In genomic region chr19:18695552-18695951, GRCm38 (mm10) we compare ENCODE assay signal across 25 mouse cellular contexts. TPM values are rescaled to one million over a fixed set of nuclear protein-coding genes. Genes with fewer than 3 reads are reported as not detected.
A peak's percentile ranks its signal among the peaks of the same experiment; 100 is the strongest.
DNase-seq lines count a peak whose midpoint lies in the region; ATAC-seq and TF ChIP-seq lines count a peak whose summit lies in the region.
"Had no signal": no experiment of that assay in that cellular context is flagged by ENCODE, and none has a peak within 500 bp of the region (broad histone marks: within the 10 kb centered on the region; RNA-seq: fewer than 3 reads in every experiment).

No protein-coding gene starts in this region.

- 43% methylated on average over 1 of the region's 1 CpGs for WGBS in stomach, embryonic 14.5 days
- WGBS in stomach, postnatal 0 days = 40% methylated on average over 1 of the region's 1 CpGs
- 23% methylated on average over 1 of the region's 1 CpGs for WGBS in liver, embryonic 12.5 days (ENCODE audit: insufficient replicate concordance)
- 60% methylated on average over 1 of the region's 1 CpGs for WGBS in liver, postnatal 0 days (ENCODE audit: insufficient replicate concordance)
- 83% methylated on average over 1 of the region's 1 CpGs for WGBS in kidney, embryonic 15.5 days

- H3K4me2 ChIP-seq in stomach, embryonic 14.5 days (replicated peaks; ENCODE audit: low read depth, low read length) = no peak overlapping the region
- no peak overlapping the region for H3K4me2 ChIP-seq in stomach, postnatal 0 days (replicated peaks; ENCODE audit: low read depth)
- peak overlapping the region; percentile 47 for H3K4me2 ChIP-seq in liver, embryonic 12.5 days
- 0 out of 2 replicates have a peak overlapping the region, but pooled peaks have one; percentile 22 for H3K4me2 ChIP-seq in liver, postnatal 0 days (ENCODE audit: low read depth, low read length)
- H3K4me2 ChIP-seq in kidney, embryonic 15.5 days = no peak overlapping the region
- H3K4me2 ChIP-seq: embryonic facial prominence, embryonic 13.5 days; forebrain, embryonic 12.5 days; heart, embryonic 13.5 days; hindbrain, embryonic 15.5 days; neural tube, embryonic 12.5 days had no signal

- no peak for TF ChIP-seq EP300 in stomach, postnatal 0 days (optimal IDR thresholded peaks at IDR 0.05)
- TF ChIP-seq EP300 in liver, postnatal 0 days (IDR thresholded peaks at IDR 0.05; ENCODE audit: low read depth) = peak; percentile 89

- H3K36me3 ChIP-seq in stomach, embryonic 14.5 days (ENCODE audit: control insufficient read depth, insufficient read depth, low read length) = peaks cover 10% of the 10 kb centered on the region; the same call in 1 of the 2 replicates
- H3K36me3 ChIP-seq in stomach, postnatal 0 days (ENCODE audit: control insufficient read depth, insufficient read depth, low read length) = no peaks in the 10 kb centered on the region; the same call in 1 of the 2 replicates
- H3K36me3 ChIP-seq in liver, embryonic 12.5 days = peaks cover 60% of the 10 kb centered on the region
- peaks cover 10% of the 10 kb centered on the region; the same call in 1 of the 2 replicates for H3K36me3 ChIP-seq in liver, postnatal 0 days (replicated peaks; ENCODE audit: insufficient read depth, low read length)
- H3K36me3 ChIP-seq in kidney, embryonic 15.5 days = peaks cover 57% of the 10 kb centered on the region

- no peak overlapping the region for H3K9ac ChIP-seq in stomach, embryonic 14.5 days (replicated peaks; ENCODE audit: low read depth, low read length)
- H3K9ac ChIP-seq in stomach, postnatal 0 days (ENCODE audit: low read length) = no peak overlapping the region
- peak overlapping the region; percentile 35 for H3K9ac ChIP-seq in liver, embryonic 12.5 days
- H3K9ac ChIP-seq in liver, postnatal 0 days (replicated peaks) = no peak overlapping the region
- H3K9ac ChIP-seq in kidney, embryonic 15.5 days = no peak overlapping the region
- H3K9ac ChIP-seq: embryonic facial prominence, embryonic 13.5 days; forebrain, embryonic 12.5 days; forebrain, postnatal 0 days; heart, embryonic 13.5 days; hindbrain, embryonic 15.5 days; neural tube, embryonic 12.5 days had no signal

- no peaks in the 10 kb centered on the region for H3K9me3 ChIP-seq in stomach, embryonic 14.5 days (ENCODE audit: control insufficient read depth, low read depth, low read length)
- no peaks in the 10 kb centered on the region for H3K9me3 ChIP-seq in stomach, postnatal 0 days (ENCODE audit: control insufficient read depth, low read length)
- no peaks in the 10 kb centered on the region for H3K9me3 ChIP-seq in liver, embryonic 12.5 days (replicated peaks)
- no peaks in the 10 kb centered on the region for H3K9me3 ChIP-seq in liver, postnatal 0 days (ENCODE audit: low read length)
- no peaks in the 10 kb centered on the region for H3K9me3 ChIP-seq in kidney, embryonic 15.5 days (replicated peaks)
- H3K9me3 ChIP-seq: embryonic facial prominence, embryonic 13.5 days; forebrain, embryonic 12.5 days; heart, embryonic 13.5 days; hindbrain, embryonic 15.5 days; midbrain, embryonic 10.5 days; neural tube, embryonic 12.5 days had no signal

- peak; percentile 53; the same call in 1 of the 2 replicates for ATAC-seq in stomach, embryonic 14.5 days (ENCODE audit: insufficient number of reproducible peaks, insufficient read depth, low FRiP score, low read depth)
- ATAC-seq in stomach, postnatal 0 days (ENCODE audit: low FRiP score, low TSS enrichment) = no peak
- ATAC-seq in liver, embryonic 12.5 days = peak; percentile 86
- peak; percentile 75 for ATAC-seq in liver, postnatal 0 days
- no peak for ATAC-seq in kidney, embryonic 15.5 days (replicated peaks; ENCODE audit: low FRiP score)
- ATAC-seq in cerebellum, adult (ENCODE audit: insufficient number of reproducible peaks, low FRiP score, low TSS enrichment) = no peak
- ATAC-seq: forebrain, postnatal 0 days; midbrain, embryonic 16.5 days had no signal

- H3K4me3 ChIP-seq in stomach, embryonic 14.5 days (ENCODE audit: low read depth, low read length) = no peak overlapping the region
- H3K4me3 ChIP-seq in stomach, postnatal 0 days (ENCODE audit: low read depth, low read length) = no peak overlapping the region
- H3K4me3 ChIP-seq in liver, embryonic 12.5 days = no peak overlapping the region
- H3K4me3 ChIP-seq in liver, postnatal 0 days (ENCODE audit: low read depth, low read length) = no peak overlapping the region
- H3K4me3 ChIP-seq in kidney, embryonic 15.5 days (replicated peaks) = no peak overlapping the region
- H3K4me3 ChIP-seq: embryonic facial prominence, embryonic 13.5 days; erythroblast, embryonic 14.5 days; forebrain, embryonic 12.5 days; heart, embryonic 13.5 days; hindbrain, embryonic 15.5 days; midbrain, embryonic 10.5 days; neural tube, embryonic 12.5 days had no signal

- no peak for DNase-seq in stomach, postnatal 0 days (ENCODE audit: low spot score)
- no peak for DNase-seq in liver, postnatal 0 days
- no peak for DNase-seq in natural killer cell, adult 2 months (ENCODE audit: low spot score in 2 of 2)
- no peak for DNase-seq in kidney, postnatal 4 days
- DNase-seq: adrenal gland, postnatal 25 days; cerebellum, adult 9-11 months; embryo, embryonic 11 days; forebrain, postnatal 0 days; heart, postnatal 10 days; kidney, adult 18-20 months; thymus, adult 18-20 months; thymus, postnatal 25 days had no signal

- no peaks in the 10 kb centered on the region for H3K27me3 ChIP-seq in stomach, embryonic 14.5 days (ENCODE audit: control insufficient read depth, insufficient read depth, low read length)
- H3K27me3 ChIP-seq in stomach, postnatal 0 days (ENCODE audit: control insufficient read depth, insufficient read depth, low read length) = no peaks in the 10 kb centered on the region
- no peaks in the 10 kb centered on the region for H3K27me3 ChIP-seq in liver, embryonic 12.5 days (replicated peaks)
- H3K27me3 ChIP-seq in liver, postnatal 0 days (ENCODE audit: insufficient read depth, low read length) = no peaks in the 10 kb centered on the region
- no peaks in the 10 kb centered on the region for H3K27me3 ChIP-seq in kidney, embryonic 15.5 days
- H3K27me3 ChIP-seq: embryonic facial prominence, embryonic 13.5 days; forebrain, embryonic 12.5 days; heart, embryonic 13.5 days; hindbrain, embryonic 15.5 days; neural tube, embryonic 12.5 days had no signal

- H3K4me1 ChIP-seq in stomach, embryonic 14.5 days (ENCODE audit: control insufficient read depth, insufficient read depth, low read length) = no peaks in the 10 kb centered on the region
- no peaks in the 10 kb centered on the region for H3K4me1 ChIP-seq in stomach, postnatal 0 days (replicated peaks; ENCODE audit: control insufficient read depth, insufficient read depth)
- H3K4me1 ChIP-seq in liver, embryonic 12.5 days = peaks cover 58% of the 10 kb centered on the region
- peaks cover 12% of the 10 kb centered on the region for H3K4me1 ChIP-seq in liver, postnatal 0 days (ENCODE audit: insufficient read depth)
- no peaks in the 10 kb centered on the region for H3K4me1 ChIP-seq in kidney, embryonic 15.5 days
- H3K4me1 ChIP-seq: embryonic facial prominence, embryonic 13.5 days; forebrain, embryonic 12.5 days; hindbrain, embryonic 15.5 days; midbrain, embryonic 10.5 days; neural tube, embryonic 12.5 days had no signal

- no peak overlapping the region for H3K27ac ChIP-seq in stomach, embryonic 14.5 days (ENCODE audit: low read length)
- no peak overlapping the region for H3K27ac ChIP-seq in stomach, postnatal 0 days (replicated peaks)
- H3K27ac ChIP-seq in liver, embryonic 12.5 days = peak overlapping the region; percentile 85
- peak overlapping the region; percentile 62; the same call in 1 of the 2 replicates for H3K27ac ChIP-seq in liver, postnatal 0 days (ENCODE audit: low read depth)
- no peak overlapping the region for H3K27ac ChIP-seq in kidney, embryonic 15.5 days
- H3K27ac ChIP-seq: embryonic facial prominence, embryonic 13.5 days; forebrain, embryonic 12.5 days; heart, embryonic 13.5 days; hindbrain, embryonic 15.5 days; macrophage; midbrain, embryonic 10.5 days; neural tube, embryonic 12.5 days had no signal

- TF ChIP-seq CTCF in stomach, postnatal 0 days (IDR thresholded peaks at IDR 0.05; ENCODE audit: low read depth) = no peak
- no peak for TF ChIP-seq CTCF in liver, postnatal 0 days (IDR thresholded peaks at IDR 0.05; ENCODE audit: low read depth)

RNA-seq across cellular contexts. Expression of gene D030056L22Rik, which starts 17.4 kb away (rescaled TPM):
- polyA plus RNA-seq in stomach, embryonic 14.5 days (2014; fragmentation: Nextera tagmentation; extraction: Ambion mirVana) = 30.9 and 31.1 TPM in 2 replicates
- 11.4 and 12.8 TPM in 2 replicates for polyA plus RNA-seq in stomach, postnatal 0 days (2015; fragmentation: Nextera tagmentation; extraction: Ambion mirVana)
- polyA plus RNA-seq in liver, embryonic 12.5 days (2016; fragmentation: Nextera tagmentation; extraction: Ambion mirVana) = 50.8 and 53.0 TPM in 2 replicates
- polyA plus RNA-seq in liver, postnatal 0 days (2015; fragmentation: Nextera tagmentation; extraction: Ambion mirVana) = 18.2 and 19.5 TPM in 2 replicates
- 34.6 and 38.9 TPM in 2 replicates for polyA plus RNA-seq in kidney, embryonic 15.5 days (2015; fragmentation: Nextera tagmentation; extraction: Ambion mirVana)

RNA-seq across cellular contexts. Expression of gene Carnmt1, which starts 25.0 kb away (rescaled TPM):
- polyA plus RNA-seq in stomach, embryonic 14.5 days (2014; fragmentation: Nextera tagmentation; extraction: Ambion mirVana) = 31.0 and 33.4 TPM in 2 replicates
- 18.4 and 18.6 TPM in 2 replicates for polyA plus RNA-seq in stomach, postnatal 0 days (2015; fragmentation: Nextera tagmentation; extraction: Ambion mirVana)
- 45.4 and 46.8 TPM in 2 replicates for polyA plus RNA-seq in liver, embryonic 12.5 days (2016; fragmentation: Nextera tagmentation; extraction: Ambion mirVana)
- polyA plus RNA-seq in liver, postnatal 0 days (2015; fragmentation: Nextera tagmentation; extraction: Ambion mirVana) = 13.2 and 15.5 TPM in 2 replicates
- 32.8 and 35.2 TPM in 2 replicates for polyA plus RNA-seq in kidney, embryonic 15.5 days (2015; fragmentation: Nextera tagmentation; extraction: Ambion mirVana)

RNA-seq across cellular contexts. Expression of gene Trpm6, which starts 54.2 kb away (rescaled TPM):
- 0.23 and 0.27 TPM in 2 replicates for polyA plus RNA-seq in stomach, embryonic 14.5 days (2014; fragmentation: Nextera tagmentation; extraction: Ambion mirVana)
- 0.01 and 0.05 TPM in 2 replicates for polyA plus RNA-seq in stomach, postnatal 0 days (2015; fragmentation: Nextera tagmentation; extraction: Ambion mirVana)
- polyA plus RNA-seq in liver, embryonic 12.5 days (2016; fragmentation: Nextera tagmentation; extraction: Ambion mirVana) = 0.05 TPM in 1 of 2 replicates, not detected in the other
- polyA plus RNA-seq in liver, postnatal 0 days (2015; fragmentation: Nextera tagmentation; extraction: Ambion mirVana) = 0.04 and 0.05 TPM in 2 replicates
- polyA plus RNA-seq in kidney, embryonic 15.5 days (2015; fragmentation: Nextera tagmentation; extraction: Ambion mirVana) = 0.57 and 0.82 TPM in 2 replicates
- polyA plus RNA-seq: erythroblast, embryonic 14.5 days; macrophage had no signal

Comparison
In these comparisons a context has a peak if more than half of its experiments do, and no peak if none do; other contexts are left out.
1. ATAC-seq: peak in stomach, embryonic 14.5 days (single experiment), liver, embryonic 12.5 days (single experiment) and liver, postnatal 0 days (single experiment); none in stomach, postnatal 0 days (single experiment), kidney, embryonic 15.5 days (single experiment) and cerebellum, adult (single experiment).
2. H3K27ac ChIP-seq: peak in liver, embryonic 12.5 days (single experiment) and liver, postnatal 0 days (single experiment); none in stomach, embryonic 14.5 days (single experiment), stomach, postnatal 0 days (single experiment) and kidney, embryonic 15.5 days (single experiment).
3. H3K4me2 ChIP-seq: peak in liver, embryonic 12.5 days (single experiment) and liver, postnatal 0 days (single experiment); none in stomach, embryonic 14.5 days (single experiment), stomach, postnatal 0 days (single experiment) and kidney, embryonic 15.5 days (single experiment).